Mouse (Mus musculus) hindbrain, postnatal 0 days (tissue): ENCODE results near the gene Gm20388. TPM values are rescaled to one million over a fixed set of nuclear protein-coding genes. Genes with fewer than 3 reads are reported as not detected.

Source experiments
- ATAC-seq: fragments of 200-750 bp; cut with Nextera tagmentation; 2 replicates; pipeline ENCODE4 v1.8.0; 2017; ENCODE audit warnings: mild to moderate bottlenecking, moderate TSS enrichment, moderate library complexity
- DNase-seq: peaks from one replicate; pipeline ENCODE4 v3.0.0-alpha.2; 2015; ENCODE audit warnings: low spot score
- H3K27ac ChIP-seq: fragments of 300-500 bp; sonication (generic); 2 replicates; pipeline ENCODE4 v1.5.1; 2014; ENCODE audit warnings: mild to moderate bottlenecking
- H3K27me3 ChIP-seq: fragments of 300-500 bp; sonication (generic); 2 replicates; pipeline ENCODE4 v1.6.1; 2014; ENCODE audit warnings: low read length, mixed read lengths; ENCODE audit not compliant: insufficient read depth
- H3K36me3 ChIP-seq: fragments of 300-500 bp; sonication (generic); 2 replicates; pipeline ENCODE4 v1.6.1; 2014; ENCODE audit warnings: low read length, mixed read lengths; ENCODE audit not compliant: insufficient read depth
- H3K4me1 ChIP-seq: fragments of 300-500 bp; sonication (generic); 2 replicates; pipeline ENCODE4 v1.6.1; 2014; ENCODE audit warnings: antibody characterized with exemption, low read length, mixed read lengths; ENCODE audit not compliant: insufficient read depth
- H3K4me2 ChIP-seq: fragments of 300-500 bp; sonication (generic); 2 replicates; pipeline ENCODE4 v1.6.1; 2014; ENCODE audit warnings: low read depth, mild to moderate bottlenecking, low read length, moderate library complexity, mixed read lengths
- H3K4me3 ChIP-seq: fragments of 300-500 bp; sonication (generic); 2 replicates; pipeline ENCODE4 v1.5.1; 2014; ENCODE audit warnings: low read length
- H3K9ac ChIP-seq: fragments of 300-500 bp; sonication (generic); replicated peaks from 2 replicates; pipeline ENCODE4 v1.6.1; 2014; ENCODE audit warnings: mild to moderate bottlenecking, low read length, moderate library complexity, mixed read lengths
- H3K9me3 ChIP-seq: fragments of 300-500 bp; sonication (generic); 2 replicates; pipeline ENCODE4 v1.6.1; 2016; ENCODE audit warnings: low read length, mixed read lengths
- CTCF ChIP-seq: IDR thresholded peaks from 2 replicates; pipeline ENCODE4 v1.5.1; 2016; ENCODE audit warnings: antibody characterized with exemption, control low read depth, low read depth
- WGBS: fragments of 180-500 bp; shearing (Covaris S2); extraction: QIAGEN DNeasy Blood & Tissue Kit; methylation state at CpG from one replicate; pipeline ENCODE4 v1.1.7; 2014; 5-methylcytosine and 5-hydroxymethylcytosine counted together
- polyA plus RNA-seq: library from polyadenylated mRNA; unstranded; fragments of >200 nt; fragmentation: Nextera tagmentation; extraction: Ambion mirVana; gene quantifications from 2 replicates; pipeline ENCODE4 v1.2.1, GENCODE M21; 2015
- total RNA-seq: library from RNA; depleted of rRNA; stranded (reverse); fragments of >200 nt; gene quantifications from 2 replicates; pipeline ENCODE4 v1.2.3, GENCODE M21; 2014

Gene Gm20388
- total and polyA plus RNA-seq, 2 experiments from 2014 or later: 71.3 TPM; not detected in 1

DNA sequence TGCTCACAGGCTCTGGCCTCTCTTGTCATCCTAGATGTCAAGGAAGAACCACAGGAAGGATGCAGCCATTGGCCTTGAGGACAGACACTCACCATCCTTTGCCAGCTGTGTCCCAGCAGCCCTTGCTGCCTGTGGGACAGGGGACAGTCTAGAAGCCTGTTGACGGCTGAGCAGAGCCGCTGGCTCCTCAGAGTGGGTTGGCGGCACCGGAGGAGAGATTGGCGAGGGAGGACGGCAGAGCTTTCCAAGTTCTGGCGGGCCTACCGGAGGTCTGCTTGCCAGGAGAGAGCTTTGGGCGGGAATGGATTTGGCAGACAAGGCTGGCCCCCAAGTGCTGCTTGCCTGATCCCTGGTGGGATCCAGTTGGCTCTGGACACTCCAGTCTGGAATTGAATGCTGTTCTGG, 483.2 kb downstream of the Gm20388 start:
- no peaks in the 10 kb centered on the region for H3K27me3 ChIP-seq
- TF ChIP-seq CTCF: no peak
- no peak overlapping the region for H3K9ac ChIP-seq
- H3K9me3 ChIP-seq: no peaks in the 10 kb centered on the region
- H3K4me3 ChIP-seq: no peak overlapping the region
- DNase-seq (peak; percentile 74), ATAC-seq (peak; percentile 47; the same call in 1 of the 2 replicates)
- no peak overlapping the region for H3K4me2 ChIP-seq
- peaks cover 32% of the 10 kb centered on the region for H3K4me1 ChIP-seq
- 46% methylated on average over 9 of the region's 9 CpGs for WGBS
- peak overlapping the region; percentile 54; the same call in 1 of the 2 replicates for H3K27ac ChIP-seq
- H3K36me3 ChIP-seq: no peaks in the 10 kb centered on the region

DNA sequence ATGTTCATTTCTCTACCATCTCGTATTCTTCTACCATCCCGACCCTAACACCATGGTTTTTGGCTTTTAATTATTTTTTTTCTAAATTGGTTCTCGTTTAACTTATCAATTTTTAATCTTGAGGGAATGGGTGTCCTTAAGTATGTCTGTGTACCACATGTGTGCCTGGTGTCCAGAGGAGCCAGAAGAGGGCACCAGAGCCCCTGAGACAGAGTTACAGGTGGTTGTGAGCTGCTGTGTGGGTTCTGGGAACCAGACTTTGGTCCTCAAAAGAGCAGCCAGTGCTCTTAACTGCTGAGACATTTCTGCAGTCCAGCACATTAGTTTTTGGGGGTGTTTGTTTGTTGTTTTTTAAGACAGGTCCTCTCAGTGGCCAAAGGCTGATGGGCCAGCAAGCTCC, 485.3 kb downstream of the Gm20388 start:
- Histone ChIP-seq H3K9me3 (no peaks in the 10 kb centered on the region), H3K27ac (no peak overlapping the region), H3K36me3 (no peaks in the 10 kb centered on the region), H3K27me3 (no peaks in the 10 kb centered on the region), H3K4me2 (no peak overlapping the region), H3K4me3 (no peak overlapping the region), H3K9ac (no peak overlapping the region), H3K4me1 (peaks cover 43% of the 10 kb centered on the region)
- TF ChIP-seq CTCF: peak; percentile 25; the same call in 1 of the 2 replicates
- ATAC-seq (no peak), DNase-seq (no peak)
- 92% methylated on average over 3 of the region's 3 CpGs for WGBS

DNA sequence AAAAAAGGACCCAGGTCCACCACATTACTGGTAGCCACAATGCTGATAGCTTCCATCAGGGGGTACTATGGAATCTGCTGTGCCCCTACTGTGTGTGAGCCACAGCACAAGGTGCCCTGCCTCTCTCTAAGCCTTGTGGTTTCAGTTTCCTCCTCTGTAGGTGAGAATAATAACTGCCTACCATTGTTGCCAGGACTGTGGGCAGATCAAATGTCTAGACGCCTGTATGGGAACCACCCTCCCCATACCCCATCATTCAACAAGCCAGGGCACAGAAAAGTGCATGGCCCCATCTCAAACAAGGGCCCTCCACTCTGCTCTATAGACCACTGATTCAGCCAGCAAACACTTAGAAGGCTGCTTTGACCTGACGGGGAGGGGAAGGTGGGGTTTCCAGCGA, 486.1 kb downstream of the Gm20388 start:
- TF ChIP-seq CTCF: no peak
- DNase-seq: no peak
- ATAC-seq: no peak
- Histone ChIP-seq H3K9me3 (no peaks in the 10 kb centered on the region), H3K4me1 (peaks cover 42% of the 10 kb centered on the region), H3K27me3 (no peaks in the 10 kb centered on the region), H3K36me3 (no peaks in the 10 kb centered on the region), H3K9ac (no peak overlapping the region; the same call in 1 of the 2 replicates), H3K27ac (no peak overlapping the region), H3K4me3 (no peak overlapping the region), H3K4me2 (no peak overlapping the region)
- WGBS: 57% methylated on average over 3 of the region's 3 CpGs

DNA sequence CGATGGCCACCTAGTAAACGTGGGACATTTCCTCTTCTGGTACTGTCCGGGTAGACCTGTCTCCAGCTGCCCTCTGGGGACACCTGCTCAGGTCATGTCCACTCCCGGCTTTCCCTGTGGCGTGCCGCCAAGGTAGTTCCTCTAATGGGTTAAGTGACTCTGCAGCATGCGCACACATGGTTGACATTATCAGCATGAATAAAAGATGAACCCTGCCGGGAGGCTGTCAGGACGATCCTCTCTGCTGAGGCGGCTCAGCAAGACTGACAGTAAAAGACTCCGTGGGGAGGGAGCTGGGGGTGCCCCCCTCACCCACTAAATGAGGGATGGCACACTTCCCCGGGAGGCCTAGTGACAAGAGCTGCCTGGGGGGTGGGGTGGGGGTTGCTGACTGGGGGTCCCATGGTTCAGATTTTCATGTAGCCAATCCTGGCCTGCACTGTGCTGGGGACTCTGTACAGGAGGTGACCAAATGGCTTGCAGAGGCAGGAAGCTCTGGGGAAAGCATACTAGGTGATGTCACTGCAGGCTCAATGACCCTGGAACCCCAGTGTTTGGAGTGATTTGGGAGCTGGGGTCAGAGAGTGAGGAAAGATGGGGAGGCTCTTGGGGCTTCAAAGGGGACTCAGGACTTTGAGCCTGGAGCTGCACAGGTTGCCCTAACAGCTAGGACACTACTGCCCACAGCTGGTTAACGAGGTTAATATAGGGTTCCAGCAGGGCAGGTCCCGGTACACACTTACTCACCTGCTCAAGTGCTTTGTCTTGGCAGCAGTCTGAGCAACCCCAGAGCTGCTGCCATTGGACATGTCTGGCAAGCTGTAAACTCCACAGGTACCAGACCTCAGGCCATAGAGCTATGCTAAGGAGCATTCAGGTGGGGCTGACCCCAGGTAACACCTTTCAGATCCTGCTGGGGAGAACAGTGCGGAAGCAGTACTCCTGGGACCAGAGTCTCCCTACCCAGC, 487.1 kb downstream of the Gm20388 start:
- peaks cover 33% of the 10 kb centered on the region for H3K4me1 ChIP-seq
- H3K4me2 ChIP-seq: no peak overlapping the region
- DNase-seq: peak; percentile 54

DNA sequence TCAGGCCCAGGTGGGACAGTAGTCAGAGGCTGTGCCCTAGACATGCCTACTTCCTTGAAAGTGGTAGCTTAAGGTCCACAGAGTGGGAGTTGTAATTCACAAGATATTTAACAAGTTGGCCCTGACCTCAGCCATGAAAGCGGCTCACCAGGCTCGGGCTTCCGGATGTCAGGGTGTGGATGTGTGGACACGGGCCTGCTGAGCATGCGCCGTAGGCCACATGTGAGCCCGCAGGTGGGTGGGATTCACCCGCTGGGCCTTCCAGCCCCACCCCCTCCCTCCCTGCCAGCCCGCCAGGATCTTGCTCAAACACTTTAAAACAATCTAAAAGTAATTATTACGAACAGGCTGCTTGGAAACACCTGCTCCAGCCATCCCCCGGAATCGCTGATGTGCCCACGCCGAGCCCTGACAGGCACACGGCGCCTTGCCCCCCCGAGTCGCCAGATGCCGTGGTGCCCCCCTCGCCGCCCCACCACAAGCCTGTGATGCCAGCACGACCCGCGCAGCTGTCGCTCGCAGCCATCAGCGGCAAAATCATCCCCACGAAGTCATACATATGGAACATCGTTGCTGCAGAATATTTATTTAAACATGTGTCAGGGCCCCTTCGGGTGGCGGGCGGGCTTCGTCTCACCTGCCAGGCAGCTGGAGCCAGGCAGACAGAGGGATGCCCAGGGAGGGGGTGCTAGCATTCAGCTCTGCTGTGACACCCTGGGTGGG, 488.7 kb downstream of the Gm20388 start:
- no peak for TF ChIP-seq CTCF
- DNase-seq (peak; percentile 61), ATAC-seq (no peak)
- peaks cover 21% of the 10 kb centered on the region; the same call in 1 of the 2 replicates for H3K4me1 ChIP-seq
- no peaks in the 10 kb centered on the region for H3K36me3 ChIP-seq
- H3K4me2 ChIP-seq: peak overlapping the region; percentile 39
- 0 out of 2 replicates have a peak overlapping the region, but pooled peaks have one; percentile 17 for H3K9ac ChIP-seq
- H3K9me3 ChIP-seq: no peaks in the 10 kb centered on the region
- 0 out of 2 replicates have a peak overlapping the region, but pooled peaks have one; percentile 15 for H3K27ac ChIP-seq
- no peaks in the 10 kb centered on the region for H3K27me3 ChIP-seq
- H3K4me3 ChIP-seq: peak overlapping the region; percentile 3; the same call in 1 of the 2 replicates
- 34% methylated on average over 33 of the region's 33 CpGs for WGBS

More for the DNA sequence above, 487.1 kb downstream of the Gm20388 start:
- Histone ChIP-seq H3K9me3 (no peaks in the 10 kb centered on the region), H3K9ac (no peak overlapping the region; the same call in 1 of the 2 replicates), H3K4me3 (no peak overlapping the region), H3K27ac (no peak overlapping the region), H3K27me3 (no peaks in the 10 kb centered on the region), H3K36me3 (no peaks in the 10 kb centered on the region)
- no peak for TF ChIP-seq CTCF
- 0 out of 2 replicates have a peak, but pooled peaks have one; percentile 16 for ATAC-seq
- WGBS: 30% methylated on average over 15 of the region's 15 CpGs

DNA sequence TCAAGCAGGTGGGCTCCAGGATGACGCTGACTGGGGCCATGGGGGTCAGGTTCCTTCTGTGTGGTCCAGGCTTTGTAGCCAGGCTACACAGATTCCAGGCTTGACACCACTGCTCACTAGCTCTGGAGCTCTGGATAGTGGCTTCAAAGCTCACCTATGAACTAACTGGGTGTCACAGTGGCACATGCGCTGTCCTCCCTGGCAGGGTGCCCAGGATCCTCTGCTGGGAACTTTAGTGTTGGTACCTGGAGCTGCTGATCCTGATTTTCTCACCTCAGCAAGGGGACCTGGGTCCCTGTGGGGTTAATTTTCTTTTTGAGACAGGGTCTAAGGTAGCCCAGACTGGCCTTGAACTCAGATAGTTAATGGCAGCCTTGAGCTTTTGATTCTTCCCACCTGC, 490.6 kb downstream of the Gm20388 start:
- 76% methylated on average over 2 of the region's 2 CpGs for WGBS

More for the DNA sequence above, 490.6 kb downstream of the Gm20388 start:
- Histone ChIP-seq H3K4me1 (peaks cover 21% of the 10 kb centered on the region; the same call in 1 of the 2 replicates), H3K27ac (no peak overlapping the region), H3K27me3 (no peaks in the 10 kb centered on the region), H3K4me2 (no peak overlapping the region), H3K4me3 (no peak overlapping the region), H3K9me3 (no peaks in the 10 kb centered on the region), H3K9ac (no peak overlapping the region), H3K36me3 (no peaks in the 10 kb centered on the region)
- no peak for TF ChIP-seq CTCF
- no peak for ATAC-seq
- DNase-seq: no peak
